Mouse (Mus musculus): ENCODE measurements around the gene Ripply1. TPM values are rescaled to one million over a fixed set of nuclear protein-coding genes. Genes with fewer than 3 reads are reported as not detected.

The Ripply1 gene
- polyA plus RNA-seq, 1 experiment from 2014 or later: not detected

DNA sequence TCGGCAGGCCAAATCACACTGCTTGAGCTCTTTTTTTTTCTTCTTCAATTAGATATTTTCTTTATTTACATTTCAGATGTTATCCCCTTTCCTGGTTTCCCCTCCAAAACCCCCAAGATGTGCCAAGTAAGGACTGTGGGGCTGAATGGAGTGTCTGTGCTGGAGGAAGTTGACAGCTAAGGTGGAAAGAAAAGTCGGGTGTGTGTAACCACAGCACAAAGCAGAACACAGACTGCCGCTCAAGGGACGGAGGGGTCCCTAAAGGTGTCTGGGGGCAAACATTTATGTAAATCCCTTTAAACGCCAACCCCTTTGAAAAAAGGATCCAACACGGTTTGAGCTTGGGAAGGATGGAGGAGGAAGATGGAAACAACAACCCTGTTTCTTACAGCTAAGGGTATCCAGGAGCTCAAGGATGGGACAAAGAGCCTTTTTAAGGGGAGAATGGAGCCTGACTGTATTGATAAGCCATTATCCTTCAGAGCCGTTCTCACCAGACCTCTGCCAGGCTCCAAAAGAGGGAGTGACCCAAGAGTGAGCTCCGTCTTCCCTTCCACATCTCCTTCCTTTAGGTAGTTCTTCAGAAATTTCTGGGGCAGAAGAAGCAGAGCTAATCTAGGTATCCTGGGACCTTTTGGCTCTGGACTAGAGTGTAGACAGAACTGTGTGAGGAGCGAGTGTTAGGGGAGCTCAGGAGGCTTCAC is 31.3 kb upstream of the Ripply1 start:
- H3K36me3 ChIP-seq (ENCODE audit: insufficient read depth, low read length): no peaks in the 10 kb centered on the region
- no peak overlapping the region for H3K4me2 ChIP-seq (replicated peaks; ENCODE audit: low read depth, low read length)
- 64% methylated on average over 8 of the region's 9 CpGs for WGBS
- no peak overlapping the region for H3K27ac ChIP-seq (ENCODE audit: low read length)
- DNase-seq (ENCODE audit: low spot score) (no peak), ATAC-seq (no peak)
- TF ChIP-seq CTCF (IDR thresholded peaks at IDR 0.05) (no peak), EP300 (IDR thresholded peaks at IDR 0.05) (no peak)
- no peaks in the 10 kb centered on the region for H3K9me3 ChIP-seq (ENCODE audit: low read length)
- no peaks in the 10 kb centered on the region for H3K4me1 ChIP-seq (ENCODE audit: insufficient read depth, low read depth, low read length)
- H3K27me3 ChIP-seq (replicated peaks; ENCODE audit: insufficient read depth, low read length): no peaks in the 10 kb centered on the region
- no peak overlapping the region for H3K4me3 ChIP-seq (ENCODE audit: low read depth, low read length)
- no peak overlapping the region for H3K9ac ChIP-seq (replicated peaks; ENCODE audit: low read depth)

- no peak for ATAC-seq
- TF ChIP-seq CTCF (IDR thresholded peaks at IDR 0.05) (no peak), EP300 (IDR thresholded peaks at IDR 0.05) (no peak)
- H3K4me1 ChIP-seq (ENCODE audit: insufficient read depth, low read depth, low read length): no peaks in the 10 kb centered on the region
- H3K9ac ChIP-seq (replicated peaks; ENCODE audit: low read depth): no peak overlapping the region
- no peak for DNase-seq (ENCODE audit: low spot score)
- no peak overlapping the region for H3K4me2 ChIP-seq (replicated peaks; ENCODE audit: low read depth, low read length)
- H3K36me3 ChIP-seq (ENCODE audit: insufficient read depth, low read length): no peaks in the 10 kb centered on the region
- no peaks in the 10 kb centered on the region for H3K27me3 ChIP-seq (replicated peaks; ENCODE audit: insufficient read depth, low read length)
- no peaks in the 10 kb centered on the region for H3K9me3 ChIP-seq (ENCODE audit: low read length)
- 68% methylated on average over 3 of the region's 3 CpGs for WGBS
- H3K4me3 ChIP-seq (ENCODE audit: low read depth, low read length): no peak overlapping the region
- no peak overlapping the region for H3K27ac ChIP-seq (ENCODE audit: low read length)
Measured at GRCm38 (mm10) chrX:139812636-139813298, 30.6 kb upstream of the Ripply1 start.

- Histone ChIP-seq H3K27ac (ENCODE audit: low read length) (no peak overlapping the region), H3K36me3 (ENCODE audit: insufficient read depth, low read length) (no peaks in the 10 kb centered on the region), H3K27me3 (replicated peaks; ENCODE audit: insufficient read depth, low read length) (no peaks in the 10 kb centered on the region), H3K4me1 (ENCODE audit: insufficient read depth, low read depth, low read length) (no peaks in the 10 kb centered on the region), H3K9me3 (ENCODE audit: low read length) (no peaks in the 10 kb centered on the region), H3K4me2 (replicated peaks; ENCODE audit: low read depth, low read length) (no peak overlapping the region), H3K4me3 (ENCODE audit: low read depth, low read length) (no peak overlapping the region), H3K9ac (replicated peaks; ENCODE audit: low read depth) (no peak overlapping the region)
- TF ChIP-seq CTCF (IDR thresholded peaks at IDR 0.05) (no peak), EP300 (IDR thresholded peaks at IDR 0.05) (no peak)
- ATAC-seq: no peak
- no peak for DNase-seq (ENCODE audit: low spot score)
- 79% methylated on average over 10 of the region's 10 CpGs for WGBS
Measured at GRCm38 (mm10) chrX:139808501-139808900, 26.3 kb upstream of the Ripply1 start.

DNA sequence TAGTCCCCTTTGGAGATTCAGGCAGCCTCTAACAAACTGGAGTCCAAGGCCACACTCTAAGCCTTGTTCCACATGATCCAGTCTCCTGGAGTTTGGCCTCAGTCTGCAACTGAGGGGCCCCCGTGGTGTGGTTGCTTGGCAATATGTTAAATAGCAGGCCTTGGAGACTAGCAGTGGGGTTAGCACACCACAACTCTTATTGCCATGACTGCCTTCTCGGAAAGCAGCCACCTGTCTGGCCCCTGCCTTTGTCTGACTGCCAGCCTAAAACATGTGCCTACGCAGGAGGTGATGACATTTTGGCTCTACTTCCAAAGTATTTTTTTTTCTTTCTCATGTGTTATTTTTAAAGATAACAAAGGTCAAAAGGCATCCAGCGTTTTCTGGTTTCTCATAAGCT is 25.9 kb upstream of the Ripply1 start:
- 33% methylated on average over 4 of the region's 4 CpGs for WGBS
- no peak for TF ChIP-seq CTCF (IDR thresholded peaks at IDR 0.05)
- TF ChIP-seq EP300 (IDR thresholded peaks at IDR 0.05): no peak

GRCm38 (mm10) chrX:139807391-139807790 is 25.2 kb upstream of the Ripply1 start:
- ATAC-seq (no peak), DNase-seq (ENCODE audit: low spot score) (no peak)
- Histone ChIP-seq H3K4me2 (replicated peaks; ENCODE audit: low read depth, low read length) (no peak overlapping the region), H3K9me3 (ENCODE audit: low read length) (no peaks in the 10 kb centered on the region), H3K27me3 (replicated peaks; ENCODE audit: insufficient read depth, low read length) (no peaks in the 10 kb centered on the region), H3K4me1 (ENCODE audit: insufficient read depth, low read depth, low read length) (no peaks in the 10 kb centered on the region), H3K9ac (replicated peaks; ENCODE audit: low read depth) (no peak overlapping the region), H3K4me3 (ENCODE audit: low read depth, low read length) (no peak overlapping the region), H3K27ac (ENCODE audit: low read length) (no peak overlapping the region), H3K36me3 (ENCODE audit: insufficient read depth, low read length) (no peaks in the 10 kb centered on the region)
- TF ChIP-seq EP300 (IDR thresholded peaks at IDR 0.05) (no peak), CTCF (IDR thresholded peaks at IDR 0.05) (no peak)
- WGBS: 40% methylated on average over 2 of the region's 2 CpGs

More for the DNA sequence above, 25.9 kb upstream of the Ripply1 start:
- Histone ChIP-seq H3K4me2 (replicated peaks; ENCODE audit: low read depth, low read length) (no peak overlapping the region), H3K36me3 (ENCODE audit: insufficient read depth, low read length) (no peaks in the 10 kb centered on the region), H3K9ac (replicated peaks; ENCODE audit: low read depth) (no peak overlapping the region), H3K4me3 (ENCODE audit: low read depth, low read length) (no peak overlapping the region), H3K27ac (ENCODE audit: low read length) (no peak overlapping the region), H3K9me3 (ENCODE audit: low read length) (no peaks in the 10 kb centered on the region), H3K4me1 (ENCODE audit: insufficient read depth, low read depth, low read length) (no peaks in the 10 kb centered on the region), H3K27me3 (replicated peaks; ENCODE audit: insufficient read depth, low read length) (no peaks in the 10 kb centered on the region)
- ATAC-seq (no peak; the same call in 1 of the 2 replicates), DNase-seq (ENCODE audit: low spot score) (no peak)

DNA sequence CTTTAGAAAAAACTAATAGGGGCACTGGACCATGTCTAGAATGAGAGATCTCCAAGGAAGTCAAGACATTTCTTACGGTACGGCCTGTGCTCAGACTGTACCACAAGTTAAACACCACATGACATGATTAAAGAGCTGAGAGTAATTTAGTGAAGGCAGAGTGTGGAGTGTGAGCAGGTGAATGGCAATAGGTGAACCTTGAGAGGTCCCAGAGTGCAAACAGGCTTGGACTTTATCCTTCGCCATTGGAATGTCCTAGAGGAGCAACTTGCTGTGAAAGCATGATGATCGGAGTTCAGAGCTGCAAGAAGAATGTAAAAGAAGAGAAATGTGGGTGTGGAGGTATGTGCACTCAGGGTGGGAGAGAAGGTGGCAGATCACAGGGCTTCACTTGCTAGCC is 23.8 kb upstream of the Ripply1 start:
- Histone ChIP-seq H3K9me3 (ENCODE audit: low read length) (no peaks in the 10 kb centered on the region), H3K4me3 (ENCODE audit: low read depth, low read length) (no peak overlapping the region), H3K36me3 (ENCODE audit: insufficient read depth, low read length) (no peaks in the 10 kb centered on the region), H3K9ac (replicated peaks; ENCODE audit: low read depth) (no peak overlapping the region), H3K27me3 (replicated peaks; ENCODE audit: insufficient read depth, low read length) (no peaks in the 10 kb centered on the region), H3K4me1 (ENCODE audit: insufficient read depth, low read depth, low read length) (no peaks in the 10 kb centered on the region), H3K27ac (ENCODE audit: low read length) (no peak overlapping the region), H3K4me2 (replicated peaks; ENCODE audit: low read depth, low read length) (no peak overlapping the region)
- no peak for TF ChIP-seq EP300 (IDR thresholded peaks at IDR 0.05)
- no peak for TF ChIP-seq CTCF (IDR thresholded peaks at IDR 0.05)
- 64% methylated on average over 4 of the region's 4 CpGs for WGBS
- ATAC-seq (no peak), DNase-seq (ENCODE audit: low spot score) (no peak)

All from lung, postnatal 0 days (tissue).